Mouse (Mus musculus) cerebellum, adult 9-10 months (tissue): ENCODE measurements around the gene Bpifa5.

Experiments
- DNase-seq: peaks from one replicate; pipeline ENCODE4 v3.0.0; 2022

The Bpifa5 gene

DNA sequence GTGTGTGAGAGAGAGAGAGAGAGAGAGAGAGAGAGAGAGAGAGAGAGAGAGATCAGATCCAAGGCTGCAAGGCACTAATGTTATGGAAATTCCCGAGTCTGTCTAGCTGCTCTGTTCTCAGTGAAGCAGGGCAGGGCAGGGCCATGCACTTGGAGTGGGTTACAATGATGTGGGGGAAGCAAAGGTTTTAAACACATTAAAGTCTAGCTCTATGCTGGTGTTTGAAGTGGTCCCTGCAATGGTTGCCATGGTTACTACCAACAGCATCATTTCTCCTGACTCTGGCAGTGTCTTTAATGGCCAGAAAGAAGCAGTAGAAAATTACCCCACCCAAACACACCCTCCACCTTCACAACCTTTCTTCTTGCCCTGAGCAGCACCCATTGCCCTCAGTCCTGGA lies 48.7 kb downstream of the Bpifa5 start:
- no peak for DNase-seq

DNA sequence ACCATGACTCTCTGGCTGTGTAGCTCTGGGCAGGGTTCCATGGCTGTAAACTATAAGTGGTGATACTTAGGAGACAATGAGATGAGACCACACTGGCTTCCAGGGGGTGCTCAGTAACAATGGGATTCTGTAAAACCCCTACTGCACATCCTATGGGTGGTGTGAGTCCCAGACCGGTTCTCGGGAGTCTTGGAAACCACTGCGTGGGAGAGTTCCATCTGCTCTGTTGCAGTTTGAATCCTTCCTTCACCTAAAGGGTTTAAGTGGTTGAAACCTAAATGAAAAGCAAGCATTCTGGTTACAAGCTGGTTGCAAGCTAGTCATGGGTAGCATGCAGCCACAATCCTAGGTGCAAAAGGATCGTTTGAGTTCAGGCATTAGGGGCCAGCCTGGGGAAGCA lies 49.5 kb downstream of the Bpifa5 start:
- DNase-seq: no peak

GRCm38 (mm10) chr2:154215191-154215590 lies 52.8 kb downstream of the Bpifa5 start:
- peak; percentile 58 for DNase-seq
